Mouse (Mus musculus): ENCODE measurements at regions not wholly inside any gene's neighbourhood (a gene's known extent, or its start where the extent isn't known, plus 50 kb on each side); places are given as distances from the start of the nearest gene placed in this dataset.

DNA sequence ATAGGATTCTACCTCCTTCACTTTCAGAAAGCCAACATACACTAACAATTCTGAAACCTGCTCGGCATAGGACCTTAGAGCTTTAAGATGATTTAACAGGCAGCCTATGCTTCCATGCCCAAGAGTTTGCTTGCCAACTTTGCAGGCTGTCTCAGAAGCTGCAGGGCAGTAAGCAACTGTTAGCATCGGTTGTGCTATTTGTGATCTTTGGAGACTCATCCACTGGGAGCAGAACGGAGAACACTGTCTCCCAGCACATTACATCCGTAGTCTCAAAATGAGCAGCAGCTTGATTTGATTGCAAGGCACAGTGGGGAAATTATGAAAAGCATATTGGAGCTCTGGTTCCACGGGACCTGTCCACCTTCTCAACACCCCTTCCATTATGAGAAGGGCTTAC lies 108.5 kb upstream of the Pter start:
- DNase-seq, result no peak

- DNase-seq, result no peak
These were observed 97.9 kb upstream of the Pter start for GRCm38 (mm10) chr2:12825902-12826301.

DNA sequence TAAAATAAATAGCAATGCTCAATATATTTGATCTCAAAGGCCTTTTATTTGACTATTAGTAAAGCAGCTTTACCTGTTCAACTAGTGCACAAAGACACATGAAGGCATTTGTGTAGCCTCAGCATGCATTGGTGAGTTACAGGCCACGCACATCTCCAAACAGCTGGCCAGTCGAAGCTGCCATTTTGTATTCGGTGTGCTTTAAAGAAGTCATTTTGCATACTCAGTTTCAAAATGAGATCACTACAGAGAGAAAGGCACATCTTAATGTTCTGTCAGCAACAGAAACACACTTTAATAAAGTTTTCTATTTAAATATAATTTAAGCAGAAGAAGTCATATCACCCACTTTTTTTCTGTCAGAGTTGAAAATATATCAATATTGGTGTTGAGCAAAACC lies 90.3 kb upstream of the Pter start:
- no peak for DNase-seq

DNA sequence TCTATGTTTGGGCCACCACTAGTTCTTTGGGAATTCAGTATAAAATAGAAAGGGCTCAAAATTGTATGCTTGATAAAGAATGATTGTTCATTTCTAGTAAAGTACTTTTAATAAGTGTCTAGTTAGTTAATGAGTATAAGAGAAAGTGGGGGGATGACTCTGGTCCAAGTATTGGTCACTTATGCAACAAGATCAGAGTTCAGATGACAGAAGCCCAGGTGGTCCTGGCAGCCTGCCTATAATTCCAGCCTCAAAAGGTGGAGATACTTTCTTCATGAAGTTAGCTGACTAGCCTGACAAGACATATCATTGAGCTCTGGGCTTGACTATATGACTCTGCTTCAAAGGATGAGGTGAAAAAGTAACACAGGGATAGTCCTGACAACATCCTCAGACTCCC lies 57.3 kb upstream of the Pter start:
- no peak for DNase-seq

- DNase-seq, result no peak
These were observed 55.1 kb upstream of the Pter start for GRCm38 (mm10) chr2:12868772-12869171.

Data from gastrocnemius, postnatal 25 days (tissue).